Mouse (Mus musculus) gastrocnemius, postnatal 36 days (tissue): ENCODE data around the gene Luzp2. TPM values are rescaled to one million over a fixed set of nuclear protein-coding genes. Genes with fewer than 3 reads are reported as not detected.

Source experiments
- DNase-seq, 2 experiments: peaks; one replicate each; pipeline ENCODE4 v3.0.0; 2022
- intact Hi-C: fragments of 180-260 bp; cut with DNase I; formaldehyde crosslinking; loops from one replicate; pipeline ENCODE4 v1.15.1; 2025
- long read RNA-seq, 2 experiments: library from polyadenylated mRNA; stranded (forward); transcript quantifications; one replicate each; pipeline ENCODE4 v2.0.0; 2021
- total RNA-seq, 2 experiments: library from RNA; stranded (reverse); gene quantifications; 2 replicates each; pipeline ENCODE4 v1.2.3; 2021

Luzp2 gene
- total RNA-seq: under 1 TPM in 1 of 2 experiments, not detected in 1; 0.07 TPM
- long read RNA-seq, experiment 1: 0 reads
- long read RNA-seq, experiment 2: 0 reads

DNA sequence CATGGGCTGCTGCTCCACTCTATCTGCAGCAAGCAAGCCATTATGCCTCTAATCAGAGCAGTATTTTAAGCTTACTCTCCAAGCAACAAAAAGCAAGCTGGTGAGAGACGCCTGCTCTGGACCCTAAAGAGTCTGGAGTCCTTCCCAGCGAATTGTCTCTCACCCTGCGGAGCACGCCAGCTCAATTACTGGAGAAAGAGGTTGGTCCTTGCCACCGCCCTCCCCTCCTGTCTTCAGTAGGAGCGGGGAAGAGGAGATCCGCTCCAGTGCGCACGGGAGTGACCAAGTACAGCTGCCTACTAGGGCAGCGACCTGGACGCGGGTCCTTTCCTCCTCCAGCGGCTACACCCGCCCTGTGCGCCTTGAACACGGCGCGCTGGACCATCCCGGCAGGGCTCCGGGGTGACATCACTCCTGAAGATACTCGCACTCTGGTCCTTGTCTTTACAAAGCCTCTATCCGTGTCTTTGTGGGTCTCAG lies at the start of gene Luzp2:
Gene Luzp2, plus strand, starts transcription at position 127 of the 480 bp plus-strand sequence.
- intact Hi-C loops: no loop called here
- no peak for DNase-seq

DNA sequence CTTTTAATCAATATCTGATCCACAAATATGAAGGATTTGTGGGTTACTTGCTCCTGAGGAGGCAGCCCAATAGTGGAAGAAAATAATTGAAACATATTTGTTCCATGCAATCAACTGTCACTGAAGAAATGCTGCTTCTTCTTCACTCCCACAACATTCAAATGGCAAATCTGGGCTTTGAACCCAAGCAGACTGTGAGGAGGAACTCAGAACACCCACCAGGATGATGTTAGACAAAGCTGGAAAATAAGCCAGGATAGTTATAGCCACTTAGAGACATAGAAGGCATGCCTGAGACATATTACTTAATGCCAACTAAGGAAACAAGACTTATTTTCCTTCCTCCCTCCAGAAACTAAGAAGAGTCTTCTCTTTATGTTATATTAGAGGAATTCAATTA lies 47.8 kb upstream of the Luzp2 start:
- no peak for DNase-seq
- intact Hi-C loops: no loop called here

DNA sequence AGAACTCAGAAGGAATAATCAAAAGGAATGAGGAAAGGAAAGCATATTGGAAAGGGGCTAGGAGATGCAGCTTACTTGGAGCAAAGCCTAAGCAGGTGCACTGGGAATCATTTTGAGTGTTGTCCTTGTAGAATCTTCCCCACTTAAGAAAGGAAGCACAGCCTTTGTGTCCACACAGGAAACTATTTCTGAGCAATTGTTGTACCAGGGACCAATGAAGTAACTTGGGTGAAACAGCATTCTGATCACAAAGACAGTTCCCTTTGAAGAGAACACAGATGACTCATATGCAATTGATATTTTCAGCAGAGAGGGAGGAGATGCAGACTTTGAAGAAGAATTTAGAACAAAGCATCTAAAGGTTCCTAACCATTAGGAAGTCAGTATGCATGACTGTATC lies 16.7 kb upstream of the Luzp2 start:
- DNase-seq: no peak
- intact Hi-C loops: no loop called here

DNA sequence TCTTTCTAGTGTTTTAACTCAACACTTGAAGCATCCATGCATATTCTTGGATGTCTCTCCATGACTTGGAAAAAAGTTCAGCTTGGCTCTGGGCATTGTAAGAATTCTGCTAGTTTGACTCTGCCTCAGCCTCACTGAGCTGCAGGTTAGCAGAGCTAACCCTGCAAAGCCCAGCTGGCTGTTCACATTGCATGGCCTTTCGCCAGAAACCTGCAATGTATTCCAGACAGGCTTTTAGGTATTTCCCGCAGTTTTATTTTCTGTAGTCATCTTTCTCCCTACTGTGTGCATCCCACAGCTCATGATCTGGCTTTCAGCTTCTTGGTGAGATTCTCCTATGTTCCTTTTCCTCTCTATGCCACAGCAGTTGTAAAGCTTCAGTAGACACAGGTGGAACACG lies 6.5 kb upstream of the Luzp2 start:
- DNase-seq: no peak
- intact Hi-C loops: no loop called here

DNA sequence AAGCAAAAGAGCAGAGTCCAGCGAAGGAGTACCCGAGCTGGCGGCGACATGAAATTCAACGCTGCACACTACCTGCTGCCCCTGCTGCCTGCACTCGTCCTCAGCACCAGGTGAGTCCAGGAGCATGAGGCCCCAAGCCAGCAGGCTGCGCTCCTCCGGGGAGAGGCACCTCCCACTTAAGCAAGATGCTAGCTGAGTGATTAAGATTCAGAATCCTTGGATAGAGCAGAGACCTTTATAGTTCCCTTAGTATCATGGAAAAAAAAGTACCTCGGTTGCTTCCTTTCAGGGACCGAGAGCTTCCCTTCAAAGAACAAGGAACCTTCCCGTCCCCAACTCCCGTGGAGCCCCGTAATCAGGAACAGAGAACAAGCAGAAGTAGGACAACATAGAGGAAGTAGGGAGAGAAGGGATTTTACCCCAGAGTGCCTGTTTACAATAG lies 634 bp downstream of the Luzp2 start:
- DNase-seq: no peak
- intact Hi-C loops: no loop called here

DNA sequence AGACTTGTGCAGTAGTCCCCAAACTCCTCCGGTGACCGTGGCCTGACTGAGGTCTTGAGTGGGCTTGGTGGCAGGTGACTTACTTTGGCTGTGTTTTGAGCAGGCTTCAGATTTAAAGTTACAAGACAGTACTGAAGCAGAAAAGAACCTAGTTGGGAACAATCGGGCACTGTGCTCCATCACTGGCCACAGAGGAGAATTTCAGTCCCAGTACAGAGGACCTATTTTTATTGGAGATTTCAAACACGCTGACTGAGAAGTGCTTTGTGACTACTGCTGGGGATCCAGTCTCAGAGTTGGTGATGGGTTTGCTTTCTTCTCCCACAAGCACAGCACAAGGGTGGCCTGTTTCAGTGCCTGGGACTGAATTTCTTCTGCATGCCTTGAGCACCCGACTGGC lies 1.1 kb downstream of the Luzp2 start:
- intact Hi-C loops: no loop called here
- DNase-seq: no peak

DNA sequence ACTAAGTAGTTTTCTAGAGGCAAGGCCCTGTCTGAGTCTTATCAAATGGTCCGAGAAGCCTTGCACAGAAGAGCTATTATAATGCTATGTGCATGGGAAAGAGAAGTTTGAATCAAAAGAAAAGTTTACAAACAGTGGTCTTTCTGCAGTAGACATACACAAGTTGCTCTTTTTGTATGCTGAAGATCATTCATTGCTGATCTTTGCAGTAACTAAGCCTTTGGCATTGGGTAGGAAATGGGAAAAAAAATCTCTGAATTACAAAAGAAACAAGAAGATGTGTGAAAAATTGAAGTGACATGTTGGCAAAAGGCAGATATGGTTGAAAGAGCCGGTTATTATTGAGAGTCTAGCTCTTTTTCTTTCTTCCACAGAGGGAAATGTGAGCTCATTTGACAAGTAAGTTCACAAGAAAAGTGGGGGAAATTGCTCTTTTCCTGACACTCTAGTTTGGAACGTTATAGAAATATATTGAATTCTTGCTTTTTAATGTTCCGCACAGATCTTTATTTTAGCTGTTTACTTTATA lies 7.6 kb downstream of the Luzp2 start:
- DNase-seq: no peak
- intact Hi-C loops: no loop called here

DNA sequence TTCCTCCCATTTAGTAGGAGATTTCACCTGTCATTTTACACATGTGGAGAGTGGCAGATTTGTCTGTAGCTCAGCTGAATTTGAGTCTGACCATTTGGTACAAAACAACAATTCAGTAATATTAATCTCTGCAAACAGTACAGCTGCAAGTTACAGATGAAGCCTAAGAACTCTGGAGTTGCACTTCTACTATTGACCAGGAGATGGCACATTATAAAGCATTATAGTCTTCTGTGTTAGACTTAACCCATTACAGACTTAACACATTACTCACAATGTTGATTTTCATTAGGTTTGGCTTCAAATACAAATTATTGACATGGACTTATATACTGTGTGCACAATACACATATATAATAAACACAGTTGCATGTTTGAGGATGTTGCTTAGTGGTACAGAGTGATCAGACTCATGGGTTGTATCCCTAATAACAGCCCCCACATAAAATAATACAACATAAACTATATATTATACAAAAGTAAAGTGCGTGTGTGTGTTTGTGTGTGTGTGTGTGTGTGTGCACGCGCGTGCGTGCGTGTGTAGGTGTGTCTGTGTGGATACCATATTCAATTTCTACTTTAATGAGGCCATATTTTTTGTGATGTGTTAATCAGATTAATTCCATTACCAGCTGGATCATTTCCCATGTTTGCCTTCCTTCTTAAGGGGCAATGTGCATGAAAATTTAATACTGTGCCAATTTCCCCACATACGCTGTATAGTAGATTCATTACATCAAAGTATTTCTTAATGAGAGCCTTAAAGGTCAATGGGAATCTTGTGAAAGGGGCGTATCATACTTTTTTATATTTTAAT lies 10.8 kb downstream of the Luzp2 start:
- intact Hi-C loops: no loop called here
- DNase-seq: no peak

DNA sequence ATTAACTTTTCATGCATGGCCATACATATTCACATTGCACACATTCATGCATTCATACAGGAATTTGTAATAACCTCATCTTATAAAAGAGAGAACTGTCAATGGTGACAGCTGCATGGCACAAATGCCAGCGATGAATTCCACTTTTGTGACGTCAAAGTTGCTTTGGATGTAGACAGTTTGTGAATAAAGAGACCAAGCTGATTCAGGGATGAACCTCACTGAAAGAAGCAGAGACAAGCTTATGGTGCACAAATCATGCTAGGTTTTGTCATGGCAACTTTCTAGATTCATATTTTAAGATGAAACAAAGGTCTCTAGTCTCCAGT lies 11.4 kb downstream of the Luzp2 start:
- no peak for DNase-seq
- intact Hi-C loops: no loop called here

DNA sequence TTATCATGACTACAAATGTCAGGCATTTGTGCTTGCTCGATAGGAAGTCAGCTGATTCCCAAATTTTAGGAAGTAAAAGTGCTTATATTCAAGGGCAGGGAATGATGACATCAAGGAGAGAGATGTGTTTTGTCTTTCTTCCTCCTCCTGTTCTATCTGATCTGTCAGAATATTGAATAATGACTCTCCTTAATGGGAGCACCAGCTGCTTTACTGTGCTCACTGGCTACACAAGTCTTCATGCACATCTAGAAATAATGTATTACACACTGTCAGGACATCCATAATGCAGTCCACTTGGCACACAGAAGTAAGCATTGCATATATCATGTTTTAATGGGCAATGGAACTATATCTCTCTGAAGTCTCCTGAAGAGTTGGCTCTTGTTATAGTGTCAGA lies 17.6 kb downstream of the Luzp2 start:
- DNase-seq: no peak
- intact Hi-C loops: no loop called here

DNA sequence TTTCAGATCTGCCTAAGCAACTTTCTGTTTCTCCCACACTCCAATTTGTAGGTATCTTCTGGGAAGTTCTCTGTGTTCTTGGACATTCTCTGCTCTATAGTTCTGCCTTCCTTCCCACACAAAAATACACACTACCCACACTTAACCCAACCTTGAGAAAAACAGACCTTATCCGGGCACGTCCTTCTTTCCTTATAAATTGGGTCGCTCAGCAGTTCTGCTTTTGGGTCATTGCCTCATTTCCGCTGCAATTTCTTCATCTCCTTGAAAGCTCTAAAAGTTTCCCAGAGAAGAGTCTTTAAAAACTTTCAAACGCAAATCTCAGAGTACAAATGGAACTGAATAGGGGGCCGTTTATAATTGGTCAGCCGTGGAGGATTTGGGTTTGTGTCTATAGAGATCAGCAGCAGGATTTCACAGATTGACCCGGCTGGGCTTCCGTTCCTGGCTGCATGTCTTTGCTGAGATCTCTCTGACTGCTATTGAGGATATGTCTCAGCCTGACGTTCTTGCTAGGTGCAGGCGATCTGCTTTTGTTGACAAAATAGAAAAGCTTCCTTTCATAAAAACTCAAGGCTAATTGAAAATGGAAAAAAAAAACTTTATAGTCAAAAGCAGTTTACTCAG lies 26.0 kb downstream of the Luzp2 start:
- intact Hi-C loops: no loop called here
- DNase-seq: no peak

DNA sequence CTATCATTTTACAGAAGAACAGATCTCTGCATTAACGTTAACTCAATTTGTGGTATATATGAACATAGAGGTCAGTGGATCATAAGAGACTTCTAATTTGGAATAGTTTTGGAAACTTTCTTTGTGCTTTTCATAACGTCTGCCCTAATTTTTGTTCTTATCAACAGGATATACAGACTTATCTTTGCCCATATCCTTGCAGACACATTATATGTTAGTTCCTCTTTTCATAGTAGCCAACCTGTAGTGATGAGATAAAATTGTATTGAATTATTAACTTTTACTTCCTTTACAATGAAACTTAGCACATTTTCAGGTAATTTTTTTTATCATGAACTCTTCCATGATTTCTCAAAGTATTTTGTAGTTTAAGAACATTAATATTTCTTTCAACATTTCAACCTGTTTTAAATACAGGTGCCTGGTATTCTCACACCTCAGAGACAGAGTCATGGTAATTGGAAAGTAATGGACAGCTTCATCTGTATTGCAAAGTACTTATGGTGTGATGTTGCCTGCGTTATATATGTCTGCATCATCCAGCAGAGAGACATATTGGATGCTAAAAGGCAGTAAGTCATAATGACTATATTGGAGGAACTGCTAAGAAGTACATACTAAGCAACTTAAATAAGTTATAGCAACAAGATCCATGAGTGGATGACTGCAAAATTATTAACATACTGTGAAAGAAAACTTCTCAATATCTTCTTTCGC lies 43.8 kb downstream of the Luzp2 start:
- no peak for DNase-seq

DNA sequence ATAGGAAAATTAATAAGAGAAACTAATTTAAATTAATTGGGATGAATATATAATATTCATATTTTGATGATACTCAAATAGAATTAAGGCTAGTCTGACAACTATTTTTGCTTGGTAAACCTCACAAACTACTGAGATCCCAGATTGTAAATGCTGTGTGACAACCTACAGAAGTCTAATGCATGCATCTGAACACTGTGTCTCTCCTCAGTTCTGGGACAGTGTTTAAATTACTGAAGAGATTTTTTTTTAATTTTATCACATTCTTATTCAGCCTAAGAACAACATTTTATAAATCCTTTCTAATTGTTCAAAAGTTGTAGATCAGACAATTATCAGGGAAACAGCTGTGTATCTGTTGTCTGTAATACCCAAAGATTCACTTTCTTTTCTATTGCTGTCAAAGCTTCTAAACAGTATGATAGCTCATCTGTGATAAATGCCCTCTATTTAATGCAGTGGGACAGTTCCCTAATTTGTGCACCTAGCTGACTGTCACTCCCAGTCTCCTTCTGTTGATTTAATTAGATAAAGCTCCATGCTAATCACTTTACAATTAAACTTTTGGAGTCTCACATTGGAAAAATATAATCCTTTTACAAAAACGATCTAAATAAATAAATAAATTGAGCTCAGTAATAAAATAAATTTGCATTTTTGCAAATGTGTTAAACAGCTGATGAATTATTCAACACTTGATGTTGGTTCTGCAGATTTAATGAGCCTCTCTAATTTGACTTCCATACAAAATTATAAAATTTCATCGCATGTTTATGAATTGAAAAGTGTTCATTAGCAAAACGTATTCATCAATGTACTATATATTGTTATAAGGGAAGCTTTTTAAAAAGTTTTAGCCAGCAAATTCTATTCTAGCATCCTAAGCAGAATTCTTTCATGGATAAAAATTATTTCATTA lies 58.7 kb downstream of the Luzp2 start:
- intact Hi-C loops: no loop called here
- no peak for DNase-seq

More for the DNA sequence above, 43.8 kb downstream of the Luzp2 start:
- intact Hi-C loops: no loop called here

DNA sequence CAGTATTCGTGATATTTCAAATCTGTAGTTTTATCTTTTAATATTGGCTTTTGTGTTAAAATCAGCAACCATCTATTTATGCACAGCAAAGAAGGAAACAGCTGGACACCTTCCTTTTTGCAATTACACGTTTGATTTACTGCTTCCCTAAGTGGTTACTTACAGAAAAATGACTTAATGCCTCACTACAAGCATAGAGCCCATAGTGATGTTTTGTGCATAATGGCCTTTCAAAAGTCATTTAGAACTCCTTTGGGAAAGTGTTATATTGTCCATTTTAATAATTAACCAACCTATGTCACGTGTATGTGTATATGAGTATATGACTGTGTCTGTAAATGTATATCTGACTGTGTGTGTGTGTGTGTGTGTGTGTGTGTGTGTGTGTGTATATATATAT lies 63.3 kb downstream of the Luzp2 start:
- DNase-seq: no peak
- intact Hi-C loops: no loop called here

DNA sequence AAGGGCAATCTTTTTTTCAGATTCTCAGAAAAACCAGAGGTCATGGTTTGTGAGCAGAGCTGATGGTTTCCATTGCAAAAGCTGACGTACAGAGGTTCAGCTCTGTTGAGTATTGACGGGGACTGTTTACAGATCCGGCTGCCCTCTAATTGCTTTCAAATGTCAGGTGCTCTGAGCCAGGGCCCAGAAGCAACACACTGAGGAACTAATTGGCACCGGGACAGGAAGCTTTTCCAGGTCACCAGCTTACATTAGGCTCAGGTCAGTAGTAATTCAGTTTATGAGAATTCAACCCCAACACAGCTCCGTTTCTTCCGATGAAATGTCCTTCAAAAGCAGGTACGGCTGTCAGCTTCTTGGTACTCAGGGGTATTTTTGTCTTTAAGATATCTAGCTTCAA lies 74.7 kb downstream of the Luzp2 start:
- intact Hi-C loops: no loop called here
- DNase-seq: no peak

DNA sequence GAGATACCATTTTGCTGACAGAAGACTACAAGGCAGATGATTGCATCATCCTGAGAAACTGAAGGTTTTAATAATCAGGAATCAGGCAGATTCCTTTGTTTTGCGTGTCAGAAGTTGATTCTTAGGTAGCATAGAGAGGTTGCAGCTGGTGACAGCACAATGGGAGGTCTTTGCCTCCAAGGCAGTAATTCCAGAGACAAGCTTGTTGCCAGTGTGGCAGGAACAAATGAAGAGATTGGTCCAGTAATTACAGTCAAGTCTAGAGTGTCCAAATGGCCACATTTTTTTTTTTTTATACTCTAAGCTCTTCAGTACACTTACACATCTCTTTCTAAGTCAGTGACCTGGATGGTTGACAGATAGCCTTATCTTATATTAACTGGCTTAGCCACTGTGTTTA lies 78.7 kb downstream of the Luzp2 start:
- intact Hi-C loops: no loop called here
- no peak for DNase-seq

DNA sequence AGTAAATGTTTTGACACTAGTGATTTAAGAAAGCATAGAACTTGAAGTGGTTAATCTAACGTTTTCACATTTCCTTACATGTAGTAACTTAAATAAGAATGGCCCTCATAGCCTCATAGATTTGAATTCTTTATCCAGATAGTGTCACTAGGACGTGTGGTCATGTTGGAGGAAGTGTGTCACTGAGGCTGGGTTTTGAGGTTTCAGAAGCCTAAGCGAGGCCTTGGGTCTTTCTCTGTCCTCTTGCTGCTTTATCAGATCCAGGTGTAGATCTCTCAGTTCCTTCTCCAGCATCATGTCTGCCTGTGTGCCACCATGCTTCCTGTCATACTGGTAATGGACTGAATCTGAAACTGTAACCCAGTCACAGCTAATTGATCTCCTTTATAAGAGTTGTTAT lies 86.7 kb downstream of the Luzp2 start:
- no peak for DNase-seq
- intact Hi-C loops: no loop called here

DNA sequence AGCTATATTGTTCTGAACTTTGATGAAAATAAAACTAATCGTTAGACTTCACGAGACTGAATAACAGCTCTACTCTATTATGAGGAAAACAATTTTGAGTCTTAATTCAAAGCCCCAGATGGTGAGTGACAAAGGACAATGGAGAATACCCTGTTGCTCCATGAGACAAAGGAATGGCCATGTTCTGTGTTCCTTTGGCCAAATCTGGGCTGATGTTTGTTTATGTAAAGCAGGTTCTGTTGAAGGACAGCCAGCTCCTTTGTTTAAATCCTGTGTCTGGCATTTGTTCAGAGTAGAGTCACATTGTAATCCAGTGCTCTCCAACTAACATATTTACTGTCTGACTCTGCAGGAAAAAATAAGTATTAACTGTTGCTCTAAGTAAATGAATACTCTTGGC lies 121.5 kb downstream of the Luzp2 start:
- intact Hi-C loops: no loop called here
- no peak for DNase-seq

DNA sequence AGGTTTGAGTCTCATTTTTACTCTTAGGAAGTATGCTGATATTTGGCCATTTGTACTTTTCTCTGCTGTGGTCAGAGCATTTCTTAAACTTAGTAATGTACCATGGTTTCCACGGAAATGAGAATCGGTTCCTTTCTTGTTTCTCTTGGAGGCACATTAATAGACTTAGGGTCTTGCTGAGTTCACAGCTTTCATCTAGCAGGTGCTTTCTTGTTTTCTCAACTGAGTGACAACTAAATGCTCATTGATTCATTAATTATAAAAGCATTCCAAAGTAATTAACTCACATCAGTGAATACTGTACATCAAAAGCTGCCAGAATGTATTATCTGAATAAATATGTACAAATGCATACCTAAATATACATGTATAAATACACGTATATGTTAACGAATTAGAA lies 127.4 kb downstream of the Luzp2 start:
- DNase-seq: no peak
- intact Hi-C loops: no loop called here

DNA sequence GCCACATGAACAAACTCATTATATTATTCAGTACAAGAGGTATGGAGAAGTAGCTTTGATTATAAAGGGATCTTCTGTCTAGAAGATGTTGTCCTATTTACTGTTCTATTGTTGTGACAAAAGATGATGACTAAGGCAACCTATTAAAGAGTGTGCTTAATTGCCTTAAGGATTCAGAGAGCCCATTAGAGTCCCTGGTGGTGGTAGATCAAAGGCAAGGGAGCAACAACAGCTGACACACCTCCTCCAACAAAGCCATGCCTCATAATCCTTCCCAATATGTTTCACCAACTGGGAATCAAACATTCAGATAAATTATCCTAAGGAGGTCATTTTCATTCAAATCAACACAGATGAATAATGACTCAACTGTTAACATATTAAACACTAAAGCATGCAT lies 142.1 kb downstream of the Luzp2 start:
- intact Hi-C loops: no loop called here
- DNase-seq: no peak
